Mouse (Mus musculus) ovary, postnatal 36 days (tissue): Measurements from ENCODE around the gene Gas6.

Experiments used
- DNase-seq: peaks from one replicate; pipeline ENCODE4 v3.0.0; 2022; ENCODE audit warnings: low spot score, mixed read lengths

Gas6 gene

GRCm38 (mm10) chr8:13461085-13461765 is 33.1 kb downstream of the Gas6 start:
- DNase-seq, result peak; percentile 55

- DNase-seq, result no peak
Observed at GRCm38 (mm10) chr8:13459431-13459830, 34.9 kb downstream of the Gas6 start.

GRCm38 (mm10) chr8:13455295-13455694 is 39.0 kb downstream of the Gas6 start:
- peak; percentile 72 for DNase-seq

- DNase-seq, result no peak
Observed at GRCm38 (mm10) chr8:13454341-13455113, 39.8 kb downstream of the Gas6 start.

GRCm38 (mm10) chr8:13451747-13452277 is 42.5 kb downstream of the Gas6 start:
- no peak for DNase-seq

- no peak for DNase-seq
Observed at GRCm38 (mm10) chr8:13448145-13448544, 46.1 kb downstream of the Gas6 start.

GRCm38 (mm10) chr8:13446456-13446855 is 47.8 kb downstream of the Gas6 start:
- no peak for DNase-seq

- DNase-seq, result no peak
Observed at GRCm38 (mm10) chr8:13442152-13442551, 52.1 kb downstream of the Gas6 start.

- no peak for DNase-seq
Observed at GRCm38 (mm10) chr8:13437531-13437930, 56.8 kb downstream of the Gas6 start.

GRCm38 (mm10) chr8:13436052-13436451 is 58.2 kb downstream of the Gas6 start:
- DNase-seq, result no peak

GRCm38 (mm10) chr8:13434889-13435288 is 59.4 kb downstream of the Gas6 start, which contains the start of gene Tmem255b:
Gene Tmem255b, plus strand, starts transcription at chr8:13435189.
- DNase-seq, result no peak

- no peak for DNase-seq
Observed at GRCm38 (mm10) chr8:13433130-13433529, 61.2 kb downstream of the Gas6 start.

GRCm38 (mm10) chr8:13430866-13431265 is 63.4 kb downstream of the Gas6 start:
- no peak for DNase-seq

GRCm38 (mm10) chr8:13430412-13430811 is 63.9 kb downstream of the Gas6 start:
- DNase-seq, result no peak

- no peak for DNase-seq
Observed at GRCm38 (mm10) chr8:13428156-13428555, 66.1 kb downstream of the Gas6 start.

- no peak for DNase-seq
Observed at GRCm38 (mm10) chr8:13427351-13427750, 66.9 kb downstream of the Gas6 start.

GRCm38 (mm10) chr8:13420970-13421369 is 73.3 kb downstream of the Gas6 start:
- no peak for DNase-seq

GRCm38 (mm10) chr8:13419111-13419639 is 75.1 kb downstream of the Gas6 start:
- DNase-seq, result no peak

- no peak for DNase-seq
Observed at GRCm38 (mm10) chr8:13415879-13416278, 78.4 kb downstream of the Gas6 start.
